In genomic region chr5:24611366-24612301, GRCm38 (mm10) we compare ENCODE assay signal across 8 mouse cellular contexts. TPM values are rescaled to one million over a fixed set of nuclear protein-coding genes. Genes with fewer than 3 reads are reported as not detected.
DNase-seq lines count a peak whose midpoint lies in the region; ATAC-seq lines count a peak whose summit lies in the region.
"Had no signal": no experiment of that assay in that cellular context is flagged by ENCODE, and none has a peak within 500 bp of the region (broad histone marks: within the 10 kb centered on the region; RNA-seq: fewer than 3 reads in every experiment).

No protein-coding gene starts in this region.

- peaks cover 20% of the 10 kb centered on the region for H3K4me1 ChIP-seq in midbrain, embryonic 14.5 days (ENCODE audit: control insufficient read depth, insufficient read depth, low read length)

- 0 out of 2 replicates have a peak overlapping the region, but pooled peaks have one; percentile 41 for H3K27ac ChIP-seq in midbrain, embryonic 14.5 days (replicated peaks; ENCODE audit: low read depth, low read length)

- no peak overlapping the region for H3K9ac ChIP-seq in midbrain, embryonic 14.5 days (replicated peaks; ENCODE audit: low read length)

- H3K9me3 ChIP-seq in midbrain, embryonic 14.5 days (ENCODE audit: control insufficient read depth, low read length) = no peaks in the 10 kb centered on the region

- no peaks in the 10 kb centered on the region for H3K27me3 ChIP-seq in midbrain, embryonic 14.5 days (ENCODE audit: control insufficient read depth, insufficient read depth, low read length)

- peak; percentile 40 for DNase-seq in urinary bladder, postnatal 14 days (ENCODE audit: low spot score)
- DNase-seq in urinary bladder, postnatal 4 days (ENCODE audit: low spot score in 2 of 2) = no peak
- DNase-seq in cerebellum, postnatal 10 days = peak; percentile 87 to 88
- peak; percentile 47 to 64 for DNase-seq in heart, postnatal 10 days
- DNase-seq in midbrain, embryonic 14.5 days = peak; percentile 76
- DNase-seq in urinary bladder, adult 18-20 months (ENCODE audit: low spot score in 2 of 2) = no peak
- DNase-seq in frontal cortex, postnatal 25 days (ENCODE audit: low spot score in 2 of 2) = no peak

- H3K4me3 ChIP-seq in midbrain, embryonic 14.5 days (replicated peaks; ENCODE audit: low read depth, low read length) = no peak overlapping the region

- peak; percentile 52 for ATAC-seq in midbrain, embryonic 14.5 days (ENCODE audit: low FRiP score, low TSS enrichment)

- intact Hi-C loops in heart, postnatal 10 days (cut with DNase I) = no loop called here

- no peak overlapping the region for H3K4me2 ChIP-seq in midbrain, embryonic 14.5 days (ENCODE audit: low read length)

- no peaks in the 10 kb centered on the region for H3K36me3 ChIP-seq in midbrain, embryonic 14.5 days (ENCODE audit: control insufficient read depth, insufficient read depth, low read length)

- 56% methylated on average over 7 of the region's 7 CpGs for WGBS in midbrain, embryonic 14.5 days

RNA-seq across cellular contexts. Expression of gene Smarcd3, which starts 12.6 kb away (rescaled TPM):
- 10 to 100 TPM; 61.4 to 67.8 TPM for total RNA-seq in heart, postnatal 10 days (2021)
- polyA plus RNA-seq in midbrain, embryonic 14.5 days (2014; fragmentation: Nextera tagmentation; extraction: Ambion mirVana) = 158 and 199 TPM in 2 replicates

RNA-seq across cellular contexts. Expression of gene Chpf2, which starts 25.1 kb away (rescaled TPM):
- total RNA-seq in heart, postnatal 10 days (2021) = 10 to 100 TPM; 19.4 to 19.8 TPM
- 12.4 and 19.4 TPM in 2 replicates for polyA plus RNA-seq in midbrain, embryonic 14.5 days (2014; fragmentation: Nextera tagmentation; extraction: Ambion mirVana)

RNA-seq across cellular contexts. Expression of gene Abcf2, which starts 34.4 kb away (rescaled TPM):
- total RNA-seq in heart, postnatal 10 days (2021) = 10 to 100 TPM; 44.2 to 47.5 TPM
- 79.3 and 88.1 TPM in 2 replicates for polyA plus RNA-seq in midbrain, embryonic 14.5 days (2014; fragmentation: Nextera tagmentation; extraction: Ambion mirVana)

RNA-seq across cellular contexts. Expression of gene 4931409K22Rik, which starts 55.0 kb away (rescaled TPM):
- total RNA-seq in heart, postnatal 10 days (2021) = not detected
- not detected in 2 replicates for polyA plus RNA-seq in midbrain, embryonic 14.5 days (2014; fragmentation: Nextera tagmentation; extraction: Ambion mirVana)
- total RNA-seq: heart, postnatal 14 days had no signal

Comparison
In these comparisons a context has a peak if more than half of its experiments do, and no peak if none do; other contexts are left out.
1. DNase-seq: peak in urinary bladder, postnatal 14 days (single experiment), cerebellum, postnatal 10 days (2 of 2), heart, postnatal 10 days (2 of 2) and midbrain, embryonic 14.5 days (single experiment); none in urinary bladder, postnatal 4 days (0 of 2), urinary bladder, adult 18-20 months (0 of 2) and frontal cortex, postnatal 25 days (0 of 2).